Mouse (Mus musculus): ENCODE measurements at regions not wholly inside any gene's neighbourhood (a gene's known extent, or its start where the extent isn't known, plus 50 kb on each side); places are given as distances from the start of the nearest gene placed in this dataset.

DNA sequence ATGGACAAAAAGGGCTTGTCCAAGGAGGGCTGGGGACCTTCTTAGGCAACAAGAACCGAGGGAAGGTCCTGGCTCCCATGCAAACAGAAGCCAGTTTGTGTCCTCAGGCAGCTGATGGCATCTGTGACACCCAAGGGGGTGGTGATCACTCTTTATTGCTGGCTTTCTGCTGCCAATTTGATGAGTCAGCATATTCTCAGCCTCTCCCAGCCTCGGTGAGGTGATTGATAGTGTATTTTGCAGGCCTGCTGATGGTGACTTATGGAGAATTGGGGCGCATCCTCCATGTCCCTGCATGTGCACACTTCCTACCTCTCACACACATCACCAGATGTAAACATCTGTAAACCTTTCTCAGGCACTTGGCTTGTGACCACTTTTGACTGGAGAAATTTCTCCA, 178.3 kb upstream of the Atp6ap2 start:
- H3K4me1 ChIP-seq (ENCODE audit: control insufficient read depth, insufficient read depth, low read length), result no peaks in the 10 kb centered on the region
- WGBS, result 65% methylated on average over 3 of the region's 3 CpGs
- no peak overlapping the region for H3K27ac ChIP-seq (ENCODE audit: control insufficient read depth, insufficient read depth, low read depth, low read length, poor library complexity)
- no peak overlapping the region for H3K4me3 ChIP-seq (replicated peaks; ENCODE audit: control insufficient read depth, low read depth, low read length)
- TF ChIP-seq POLR2A (IDR thresholded peaks at IDR 0.05; ENCODE audit: borderline replicate concordance, control insufficient read depth, low read depth, low read length) (no peak), CTCF (IDR thresholded peaks at IDR 0.05; ENCODE audit: control insufficient read depth, insufficient read depth, low read length) (no peak)

DNA sequence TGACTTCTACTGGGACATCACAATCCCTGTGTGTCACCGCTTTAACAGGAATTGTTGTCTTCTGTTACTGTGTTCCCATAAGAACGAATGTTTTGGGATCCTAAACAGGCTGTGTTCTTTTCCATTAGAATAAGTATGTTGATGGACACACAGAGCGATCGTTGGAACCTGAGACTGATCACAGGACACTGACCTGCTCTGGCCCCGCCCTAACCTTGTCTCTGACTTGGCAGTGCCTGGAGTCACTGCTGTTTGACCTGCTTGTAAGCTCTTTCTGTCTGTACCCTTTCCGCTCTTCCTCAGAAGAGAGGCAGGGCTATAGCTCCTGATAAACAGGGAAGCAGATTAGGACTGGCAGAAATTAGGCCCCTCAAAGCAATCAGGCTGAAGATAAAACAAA, 162.0 kb upstream of the Atp6ap2 start:
- H3K4me1 ChIP-seq (ENCODE audit: control insufficient read depth, insufficient read depth, low read length), result no peaks in the 10 kb centered on the region
- 79% methylated on average over 6 of the region's 6 CpGs for WGBS
- no peak for TF ChIP-seq CTCF (IDR thresholded peaks at IDR 0.05; ENCODE audit: control insufficient read depth, insufficient read depth, low read length)
- no peak overlapping the region for H3K27ac ChIP-seq (ENCODE audit: control insufficient read depth, insufficient read depth, low read depth, low read length, poor library complexity)
- H3K4me3 ChIP-seq (replicated peaks; ENCODE audit: control insufficient read depth, low read depth, low read length), result no peak overlapping the region

DNA sequence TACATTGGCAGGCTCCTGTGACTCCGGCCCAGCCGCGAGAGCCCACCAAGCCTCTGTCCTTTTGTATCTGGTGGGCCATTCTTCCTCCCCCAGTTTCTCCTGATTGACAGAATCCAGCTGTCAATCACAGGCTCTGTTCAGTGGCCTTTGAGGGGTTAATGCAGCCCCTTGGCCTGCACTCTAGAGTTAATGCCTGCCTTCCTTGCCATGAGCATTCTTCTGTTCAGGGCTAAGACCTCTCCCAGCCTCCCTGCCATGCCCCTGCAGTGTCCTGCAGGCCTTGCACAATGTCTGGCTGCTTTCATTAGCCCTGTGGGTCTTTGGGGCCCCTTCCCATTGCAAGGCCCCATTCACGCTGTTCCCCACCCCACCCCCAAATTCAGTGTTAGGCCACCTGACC, 160.9 kb upstream of the Atp6ap2 start:
- Histone ChIP-seq H3K4me1 (ENCODE audit: control insufficient read depth, insufficient read depth, low read length) (no peaks in the 10 kb centered on the region), H3K27ac (ENCODE audit: control insufficient read depth, insufficient read depth, low read depth, low read length, poor library complexity) (no peak overlapping the region), H3K4me3 (replicated peaks; ENCODE audit: control insufficient read depth, low read depth, low read length) (no peak overlapping the region)
- no peak for TF ChIP-seq POLR2A (IDR thresholded peaks at IDR 0.05; ENCODE audit: borderline replicate concordance, control insufficient read depth, low read depth, low read length)
- WGBS, result 93% methylated on average over 4 of the region's 4 CpGs

DNA sequence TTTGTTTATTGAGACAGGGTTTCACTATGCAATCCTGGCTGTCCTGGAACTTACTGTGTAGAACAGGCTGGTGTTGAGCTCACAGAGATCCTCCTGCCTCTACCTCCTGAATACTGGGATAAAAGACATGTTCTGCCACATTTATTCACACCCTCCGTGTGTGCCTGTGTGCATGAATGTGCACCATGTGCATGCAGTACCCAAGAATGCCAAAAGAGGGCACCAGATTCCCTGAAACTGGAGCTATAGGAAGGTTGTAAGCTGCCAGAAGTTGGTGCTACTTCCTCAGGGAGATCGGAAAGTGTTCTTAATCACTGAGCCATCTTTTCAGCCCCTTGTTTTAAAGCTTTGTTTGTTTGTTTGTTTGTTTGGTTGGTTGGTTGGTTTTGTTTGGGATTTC, 155.3 kb upstream of the Atp6ap2 start:
- Histone ChIP-seq H3K27ac (ENCODE audit: control insufficient read depth, insufficient read depth, low read depth, low read length, poor library complexity) (no peak overlapping the region), H3K4me3 (replicated peaks; ENCODE audit: control insufficient read depth, low read depth, low read length) (no peak overlapping the region), H3K4me1 (ENCODE audit: control insufficient read depth, insufficient read depth, low read length) (no peaks in the 10 kb centered on the region)
- 89% methylated on average over 2 of the region's 2 CpGs for WGBS
- TF ChIP-seq CTCF (IDR thresholded peaks at IDR 0.05; ENCODE audit: control insufficient read depth, insufficient read depth, low read length) (no peak), POLR2A (IDR thresholded peaks at IDR 0.05; ENCODE audit: borderline replicate concordance, control insufficient read depth, low read depth, low read length) (no peak)

DNA sequence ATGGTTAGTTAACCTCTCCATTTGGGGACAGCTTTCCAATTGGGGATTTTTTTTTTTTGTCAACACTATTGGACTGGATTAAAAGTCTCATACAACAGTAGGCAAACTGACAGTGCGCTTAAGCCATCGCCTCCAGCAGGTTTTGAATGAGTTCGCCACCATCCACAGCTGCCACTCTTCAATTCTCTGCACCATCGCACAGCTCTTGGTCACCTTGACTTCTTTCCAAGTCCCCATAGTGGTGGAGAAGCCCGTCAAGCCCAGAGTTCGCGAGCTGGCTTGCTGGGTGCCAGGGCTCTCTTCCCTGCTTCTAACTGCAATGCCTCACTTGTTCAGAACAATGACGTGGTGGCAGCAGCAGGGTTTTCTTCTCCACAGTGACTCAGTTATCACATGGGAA, 151.9 kb upstream of the Atp6ap2 start:
- Histone ChIP-seq H3K4me1 (ENCODE audit: control insufficient read depth, insufficient read depth, low read length) (no peaks in the 10 kb centered on the region), H3K27ac (ENCODE audit: control insufficient read depth, insufficient read depth, low read depth, low read length, poor library complexity) (no peak overlapping the region), H3K4me3 (replicated peaks; ENCODE audit: control insufficient read depth, low read depth, low read length) (no peak overlapping the region)
- 76% methylated on average over 8 of the region's 8 CpGs for WGBS
- TF ChIP-seq CTCF (IDR thresholded peaks at IDR 0.05; ENCODE audit: control insufficient read depth, insufficient read depth, low read length) (no peak), POLR2A (IDR thresholded peaks at IDR 0.05; ENCODE audit: borderline replicate concordance, control insufficient read depth, low read depth, low read length) (no peak)

DNA sequence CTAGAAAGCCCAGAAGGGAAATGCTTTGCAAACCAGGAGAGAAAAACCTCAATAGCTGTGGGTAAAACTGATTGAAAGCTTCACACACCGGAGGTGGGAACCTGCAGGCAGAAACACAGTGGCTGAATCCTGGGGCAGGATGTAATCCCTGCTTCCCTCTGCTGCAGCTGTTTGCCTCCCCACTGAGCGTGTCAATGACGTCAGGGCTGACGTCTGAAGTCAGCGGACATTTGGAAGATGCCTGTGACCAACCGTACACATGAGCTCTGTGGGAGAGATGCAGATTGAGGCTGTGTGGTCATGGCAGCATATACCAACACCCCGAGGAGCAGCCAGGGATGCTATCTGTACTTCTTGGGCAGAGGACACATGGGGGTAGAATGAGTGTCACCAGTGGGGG, 151.5 kb upstream of the Atp6ap2 start:
- H3K27ac ChIP-seq (ENCODE audit: control insufficient read depth, insufficient read depth, low read depth, low read length, poor library complexity), result no peak overlapping the region
- WGBS, result 56% methylated on average over 7 of the region's 7 CpGs
- H3K4me1 ChIP-seq (ENCODE audit: control insufficient read depth, insufficient read depth, low read length), result no peaks in the 10 kb centered on the region
- TF ChIP-seq POLR2A (IDR thresholded peaks at IDR 0.05; ENCODE audit: borderline replicate concordance, control insufficient read depth, low read depth, low read length), result no peak
- no peak for TF ChIP-seq CTCF (IDR thresholded peaks at IDR 0.05; ENCODE audit: control insufficient read depth, insufficient read depth, low read length)
- H3K4me3 ChIP-seq (replicated peaks; ENCODE audit: control insufficient read depth, low read depth, low read length), result no peak overlapping the region

DNA sequence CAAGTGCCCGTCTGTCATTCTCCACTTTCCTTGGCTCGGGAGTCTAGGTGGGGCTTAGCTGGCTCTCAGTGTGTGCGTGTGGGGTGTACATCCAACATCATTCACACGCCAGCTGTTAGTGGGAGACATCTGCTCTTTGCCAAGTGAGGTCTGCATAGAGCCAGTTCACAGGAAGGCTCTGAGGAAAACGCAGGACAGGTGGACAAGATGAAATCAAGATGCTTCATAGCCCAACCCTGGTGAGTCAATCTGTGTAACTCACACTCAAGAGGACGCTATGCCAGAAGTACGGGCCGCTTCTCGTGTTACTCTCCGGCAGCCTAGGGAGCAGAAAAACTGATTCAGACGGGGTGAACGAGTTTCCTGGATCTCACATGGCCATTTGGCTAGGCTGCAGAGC, 148.2 kb upstream of the Atp6ap2 start:
- 82% methylated on average over 12 of the region's 12 CpGs for WGBS
- H3K4me1 ChIP-seq (ENCODE audit: control insufficient read depth, insufficient read depth, low read length), result no peaks in the 10 kb centered on the region; the same call in none of the 2 replicates

DNA sequence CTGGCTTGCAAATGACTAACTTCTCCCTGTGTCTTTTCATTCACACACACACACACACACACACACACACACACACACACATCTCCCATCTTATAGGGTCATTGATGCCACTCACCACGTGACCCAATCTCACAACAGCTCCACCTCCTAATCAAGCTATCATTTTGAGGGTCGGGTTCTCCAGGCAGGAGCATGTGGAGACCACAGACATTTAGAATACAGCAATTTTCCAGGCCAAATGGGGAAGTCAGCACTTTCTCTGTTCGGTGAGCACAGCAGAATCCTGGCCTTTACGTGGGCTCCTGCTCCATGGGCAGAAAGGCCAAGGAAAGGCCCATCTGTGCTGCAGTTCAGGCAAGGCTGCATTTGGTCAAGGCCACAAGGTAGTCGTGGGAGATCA, 143.8 kb upstream of the Atp6ap2 start:
- no peak overlapping the region for H3K27ac ChIP-seq (ENCODE audit: control insufficient read depth, insufficient read depth, low read depth, low read length, poor library complexity)
- H3K4me3 ChIP-seq (replicated peaks; ENCODE audit: control insufficient read depth, low read depth, low read length), result no peak overlapping the region
- 45% methylated on average over 5 of the region's 5 CpGs for WGBS
- TF ChIP-seq CTCF (IDR thresholded peaks at IDR 0.05; ENCODE audit: control insufficient read depth, insufficient read depth, low read length) (no peak), POLR2A (IDR thresholded peaks at IDR 0.05; ENCODE audit: borderline replicate concordance, control insufficient read depth, low read depth, low read length) (no peak)
- no peaks in the 10 kb centered on the region; the same call in none of the 2 replicates for H3K4me1 ChIP-seq (ENCODE audit: control insufficient read depth, insufficient read depth, low read length)

More for the DNA sequence above, 148.2 kb upstream of the Atp6ap2 start:
- TF ChIP-seq POLR2A (IDR thresholded peaks at IDR 0.05; ENCODE audit: borderline replicate concordance, control insufficient read depth, low read depth, low read length), result no peak
- TF ChIP-seq CTCF (IDR thresholded peaks at IDR 0.05; ENCODE audit: control insufficient read depth, insufficient read depth, low read length), result no peak
- Histone ChIP-seq H3K27ac (ENCODE audit: control insufficient read depth, insufficient read depth, low read depth, low read length, poor library complexity) (no peak overlapping the region), H3K4me3 (replicated peaks; ENCODE audit: control insufficient read depth, low read depth, low read length) (no peak overlapping the region)

DNA sequence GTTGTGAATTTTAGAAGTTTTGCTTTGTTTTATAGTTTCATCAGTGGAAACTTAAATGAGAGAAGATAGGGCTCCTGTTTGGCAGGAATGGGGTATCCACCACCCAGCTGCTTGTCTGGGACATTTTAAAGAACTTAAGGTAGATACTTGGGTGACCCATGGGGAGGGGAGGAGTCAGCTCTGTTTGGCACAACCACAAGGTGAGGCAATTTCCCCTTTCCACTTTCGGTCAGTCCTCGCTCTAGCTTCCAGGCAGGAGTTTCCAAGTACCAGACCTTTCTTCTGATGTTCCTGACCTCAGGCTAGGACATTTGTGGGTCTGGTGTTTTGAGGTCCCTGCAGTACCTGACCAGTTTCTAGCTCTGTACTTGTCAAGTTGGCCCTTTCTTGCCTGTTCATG, 142.5 kb upstream of the Atp6ap2 start:
- H3K4me3 ChIP-seq (replicated peaks; ENCODE audit: control insufficient read depth, low read depth, low read length), result no peak overlapping the region
- no peaks in the 10 kb centered on the region; the same call in none of the 2 replicates for H3K4me1 ChIP-seq (ENCODE audit: control insufficient read depth, insufficient read depth, low read length)
- no peak for TF ChIP-seq POLR2A (IDR thresholded peaks at IDR 0.05; ENCODE audit: borderline replicate concordance, control insufficient read depth, low read depth, low read length)
- TF ChIP-seq CTCF (IDR thresholded peaks at IDR 0.05; ENCODE audit: control insufficient read depth, insufficient read depth, low read length), result no peak
- WGBS, result 25% methylated on average over 2 of the region's 2 CpGs
- no peak overlapping the region for H3K27ac ChIP-seq (ENCODE audit: control insufficient read depth, insufficient read depth, low read depth, low read length, poor library complexity)

All from bone marrow, adult 2 months (tissue).